Mouse (Mus musculus) intestine, embryonic 15.5 days (tissue): ENCODE results near the gene Cebpa. TPM values are rescaled to one million over a fixed set of nuclear protein-coding genes. Genes with fewer than 3 reads are reported as not detected.

ENCODE experiments used
- ATAC-seq: fragments of 200-750 bp; cut with Nextera tagmentation; 2 replicates; pipeline ENCODE4 v1.8.0; 2017; ENCODE audit warnings: moderate TSS enrichment, moderate library complexity
- H3K27ac ChIP-seq: fragments of 300-500 bp; sonication (generic); 2 replicates; pipeline ENCODE4 v1.5.1; 2015; ENCODE audit warnings: mild to moderate bottlenecking, inconsistent platforms
- H3K27me3 ChIP-seq: fragments of 300-500 bp; sonication (generic); replicated peaks from 2 replicates; pipeline ENCODE4 v1.6.1; 2015; ENCODE audit warnings: inconsistent platforms
- H3K36me3 ChIP-seq: fragments of 300-500 bp; sonication (generic); 2 replicates; pipeline ENCODE4 v1.6.1; 2015; ENCODE audit warnings: inconsistent platforms
- H3K4me1 ChIP-seq: fragments of 300-500 bp; sonication (generic); replicated peaks from 2 replicates; pipeline ENCODE4 v1.6.1; 2015; ENCODE audit warnings: inconsistent platforms
- H3K4me2 ChIP-seq: fragments of 300-500 bp; sonication (generic); replicated peaks from 2 replicates; pipeline ENCODE4 v1.6.1; 2015; ENCODE audit warnings: mild to moderate bottlenecking, inconsistent platforms
- H3K4me3 ChIP-seq: fragments of 300-500 bp; sonication (generic); replicated peaks from 2 replicates; pipeline ENCODE4 v1.5.1; 2015; ENCODE audit warnings: inconsistent platforms
- H3K9ac ChIP-seq: fragments of 300-500 bp; sonication (generic); 2 replicates; pipeline ENCODE4 v1.6.1; 2015; ENCODE audit warnings: inconsistent platforms
- H3K9me3 ChIP-seq: fragments of 300-500 bp; sonication (generic); 2 replicates; pipeline ENCODE4 v1.6.1; 2016; ENCODE audit warnings: inconsistent platforms
- WGBS: fragments of 180-500 bp; shearing (Covaris S2); methylation state at CpG from one replicate; pipeline ENCODE4 v1.1.7; 2015; 5-methylcytosine and 5-hydroxymethylcytosine counted together
- polyA plus RNA-seq: library from polyadenylated mRNA; unstranded; fragments of >200 nt; fragmentation: Nextera tagmentation; extraction: Ambion mirVana; gene quantifications from 2 replicates; pipeline ENCODE4 v1.2.1, GENCODE M21; 2015

The Cebpa gene
- polyA plus RNA-seq, 1 experiment from 2014 or later = 13.9 TPM

DNA sequence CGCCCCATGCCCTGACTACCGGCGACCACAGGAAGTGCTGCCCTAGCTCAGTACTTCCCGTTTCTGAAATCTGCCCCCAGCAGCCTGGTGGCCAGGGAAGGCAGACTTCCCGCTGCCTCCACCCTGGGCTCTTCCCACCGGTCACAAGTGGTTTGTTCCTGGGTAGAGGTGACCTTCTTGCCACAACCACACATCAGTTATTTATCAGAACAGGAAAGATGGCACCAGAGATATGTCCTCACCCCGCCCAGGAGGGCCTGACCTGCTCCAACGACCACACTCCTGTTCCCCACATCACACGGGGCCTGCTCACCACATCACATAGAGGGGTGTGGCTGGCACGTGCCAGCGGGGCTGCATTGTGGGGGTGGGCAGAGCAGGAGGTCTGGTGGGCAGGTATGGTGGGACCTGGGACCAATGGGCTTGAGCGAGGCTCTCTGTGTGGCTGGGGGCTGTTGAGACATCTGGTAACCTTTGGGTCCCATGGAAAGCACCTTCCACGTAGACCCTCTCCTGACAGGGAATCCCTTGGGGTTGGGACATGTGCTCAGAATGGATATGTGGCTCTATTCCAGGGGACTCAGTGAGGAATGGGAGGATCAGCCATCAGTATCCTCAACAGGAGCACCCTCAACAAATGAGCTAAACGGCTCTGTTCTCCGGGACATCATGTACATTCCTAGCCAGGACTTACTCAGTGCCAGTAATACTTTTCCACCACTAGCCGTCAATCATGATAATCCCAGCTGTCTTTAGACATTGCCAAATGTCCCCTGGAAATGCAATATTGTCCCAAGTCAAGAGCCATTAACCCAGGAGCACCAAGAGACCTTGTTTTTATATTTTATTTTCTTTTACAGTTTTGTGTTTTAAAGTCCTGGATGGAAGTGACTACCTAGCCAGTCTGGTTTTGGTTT is 37.7 kb downstream of the Cebpa start:
- Histone ChIP-seq H3K27me3 (no peaks in the 10 kb centered on the region), H3K36me3 (no peaks in the 10 kb centered on the region), H3K4me2 (no peak overlapping the region), H3K9ac (no peak overlapping the region), H3K27ac (no peak overlapping the region), H3K9me3 (no peaks in the 10 kb centered on the region), H3K4me3 (no peak overlapping the region), H3K4me1 (no peaks in the 10 kb centered on the region)
- WGBS = 67% methylated on average over 16 of the region's 16 CpGs
- ATAC-seq = no peak; the same call in 1 of the 2 replicates

DNA sequence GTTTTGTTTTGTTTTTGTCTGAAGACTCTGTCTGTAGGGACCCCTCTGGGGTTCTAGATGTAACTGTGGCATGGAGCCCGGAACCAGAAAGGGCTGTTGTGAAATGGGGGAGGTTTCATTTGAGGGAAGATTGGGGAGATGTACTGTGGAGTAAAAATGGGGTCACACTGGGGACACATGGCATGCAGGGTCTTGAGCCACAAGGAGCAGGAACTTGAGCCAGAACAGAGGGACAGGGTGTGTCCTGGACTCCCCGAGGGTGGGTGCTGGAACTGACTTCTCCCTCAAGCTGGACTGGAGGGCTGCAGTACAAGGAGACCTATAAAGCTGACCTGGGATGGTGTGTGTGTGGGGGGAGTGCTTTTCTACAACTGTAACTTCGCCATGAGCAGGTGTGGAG is 38.4 kb downstream of the Cebpa start:
- Histone ChIP-seq H3K9me3 (no peaks in the 10 kb centered on the region), H3K9ac (no peak overlapping the region), H3K27me3 (no peaks in the 10 kb centered on the region), H3K27ac (no peak overlapping the region), H3K4me3 (no peak overlapping the region), H3K36me3 (no peaks in the 10 kb centered on the region), H3K4me1 (no peaks in the 10 kb centered on the region), H3K4me2 (no peak overlapping the region)
- 71% methylated on average over 3 of the region's 3 CpGs for WGBS
- no peak for ATAC-seq

DNA sequence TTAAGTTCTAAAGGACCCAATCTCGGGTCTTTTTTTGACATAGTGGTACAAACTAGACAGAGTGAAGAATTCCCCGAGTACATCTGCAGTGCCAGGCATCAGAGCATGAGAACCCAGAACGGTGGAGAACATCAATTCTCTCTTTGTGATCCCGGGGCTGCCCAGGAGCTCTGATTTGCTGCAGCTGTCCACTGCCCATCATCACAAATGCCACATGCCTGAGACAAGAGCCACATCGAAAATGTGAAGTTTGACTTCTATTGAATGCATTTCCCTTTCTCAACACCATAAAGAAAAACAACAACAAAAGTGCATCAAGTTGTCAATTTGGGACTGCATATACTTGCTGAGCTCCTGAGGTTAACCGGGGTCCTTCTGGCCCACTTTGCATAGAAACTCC is 43.4 kb downstream of the Cebpa start:
- 82% methylated on average over 6 of the region's 6 CpGs for WGBS
- Histone ChIP-seq H3K9ac (no peak overlapping the region), H3K27ac (no peak overlapping the region), H3K4me3 (no peak overlapping the region), H3K36me3 (no peaks in the 10 kb centered on the region), H3K27me3 (no peaks in the 10 kb centered on the region), H3K4me2 (no peak overlapping the region), H3K4me1 (no peaks in the 10 kb centered on the region), H3K9me3 (no peaks in the 10 kb centered on the region)
- no peak for ATAC-seq

DNA sequence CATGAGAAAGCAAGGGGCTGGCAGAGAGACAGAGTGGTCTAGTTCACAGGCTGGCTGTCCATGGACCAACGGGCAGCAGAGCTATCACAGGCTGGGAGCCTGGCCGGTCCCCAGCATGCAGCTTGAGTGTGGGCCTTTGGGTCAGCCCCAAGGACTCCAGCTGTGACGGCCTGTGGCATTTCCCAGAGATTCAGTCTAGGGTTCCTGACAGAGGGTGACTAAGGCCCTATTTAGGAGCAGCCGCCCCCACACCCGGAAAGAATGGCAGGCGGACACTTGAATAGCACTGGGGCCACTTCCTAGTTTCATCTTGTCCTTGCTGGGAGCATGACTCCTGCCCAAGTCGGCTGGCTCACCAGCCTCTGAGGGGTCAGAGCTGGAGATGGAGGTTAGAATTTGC is 44.5 kb downstream of the Cebpa start:
- no peaks in the 10 kb centered on the region for H3K27me3 ChIP-seq
- no peak overlapping the region for H3K9ac ChIP-seq
- no peak for ATAC-seq
- WGBS = 74% methylated on average over 7 of the region's 7 CpGs
- H3K4me3 ChIP-seq = no peak overlapping the region
- H3K27ac ChIP-seq = no peak overlapping the region
- H3K4me1 ChIP-seq = no peaks in the 10 kb centered on the region
- no peak overlapping the region for H3K4me2 ChIP-seq
- H3K9me3 ChIP-seq = no peaks in the 10 kb centered on the region
- no peaks in the 10 kb centered on the region for H3K36me3 ChIP-seq

DNA sequence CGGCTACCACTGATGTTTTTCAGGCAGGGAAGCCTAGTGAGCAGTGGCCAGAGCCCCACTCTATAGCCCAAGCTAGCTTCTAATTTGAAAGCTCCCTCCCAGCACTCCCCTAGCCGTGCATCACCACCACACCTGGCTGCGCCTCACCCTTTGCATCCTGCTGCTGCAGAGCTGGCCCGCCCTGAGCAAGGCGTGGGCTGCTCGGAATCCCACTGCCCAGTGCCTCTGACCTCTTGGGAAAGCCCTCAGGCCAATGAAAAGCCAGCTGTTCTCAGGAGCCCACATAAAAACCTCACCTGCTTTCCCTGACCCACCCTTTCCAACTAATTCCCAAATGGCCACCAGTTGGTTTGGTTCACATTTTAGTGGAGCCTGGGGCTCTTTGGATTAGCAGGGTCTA is 45.0 kb downstream of the Cebpa start:
- Histone ChIP-seq H3K36me3 (no peaks in the 10 kb centered on the region), H3K9me3 (no peaks in the 10 kb centered on the region), H3K4me3 (no peak overlapping the region), H3K27me3 (no peaks in the 10 kb centered on the region), H3K27ac (no peak overlapping the region), H3K4me1 (no peaks in the 10 kb centered on the region), H3K4me2 (no peak overlapping the region), H3K9ac (no peak overlapping the region)
- no peak for ATAC-seq
- WGBS = 68% methylated on average over 6 of the region's 6 CpGs

DNA sequence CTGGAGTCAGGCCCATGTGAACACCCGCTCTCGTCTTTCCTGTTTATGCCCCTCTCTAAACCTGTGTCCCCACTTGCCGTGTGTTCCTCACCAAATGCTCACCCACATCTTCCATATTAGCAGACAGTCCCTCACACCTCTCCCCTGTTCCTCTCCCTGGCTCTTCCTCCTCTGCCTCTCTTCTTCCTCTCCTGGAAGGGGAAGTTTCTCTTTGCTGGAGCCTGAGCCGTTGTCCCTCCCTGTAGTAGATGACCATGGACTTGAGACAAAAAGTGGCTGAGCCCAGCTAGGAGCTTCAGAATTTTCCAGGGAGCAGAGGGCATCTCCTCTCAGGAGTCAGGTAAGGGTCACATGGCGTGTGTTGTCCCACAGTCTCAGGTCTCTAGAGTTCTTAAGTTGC is 47.9 kb downstream of the Cebpa start:
- no peak overlapping the region for H3K9ac ChIP-seq
- no peaks in the 10 kb centered on the region for H3K9me3 ChIP-seq
- no peak for ATAC-seq
- H3K36me3 ChIP-seq = no peaks in the 10 kb centered on the region
- H3K27me3 ChIP-seq = no peaks in the 10 kb centered on the region; the same call in 1 of the 2 replicates
- H3K27ac ChIP-seq = no peak overlapping the region
- 79% methylated on average over 5 of the region's 5 CpGs for WGBS
- no peak overlapping the region for H3K4me3 ChIP-seq
- H3K4me2 ChIP-seq = no peak overlapping the region
- H3K4me1 ChIP-seq = peaks cover 3% of the 10 kb centered on the region; the same call in 1 of the 2 replicates

DNA sequence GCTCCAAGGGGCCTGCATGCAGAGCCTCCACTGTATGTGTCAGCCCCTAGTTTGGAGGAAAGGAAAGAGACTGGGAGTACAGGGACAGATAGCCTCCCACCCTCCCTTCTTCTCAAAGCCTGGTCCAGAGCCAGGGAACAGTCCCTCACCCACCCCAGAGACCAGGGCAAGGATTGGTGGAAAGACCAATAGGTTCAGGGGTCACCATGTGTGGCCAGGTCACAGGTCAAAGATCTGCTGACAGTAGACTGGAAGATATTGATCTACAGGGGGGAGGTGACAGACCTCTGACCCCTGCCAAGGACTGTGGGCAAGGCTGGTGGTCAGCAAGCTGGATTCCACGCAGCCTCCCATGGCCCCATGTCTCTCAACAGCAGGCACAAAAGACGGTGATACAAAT is 48.8 kb downstream of the Cebpa start:
- no peak overlapping the region for H3K27ac ChIP-seq
- no peaks in the 10 kb centered on the region for H3K36me3 ChIP-seq
- ATAC-seq = no peak
- H3K9ac ChIP-seq = no peak overlapping the region
- H3K4me2 ChIP-seq = no peak overlapping the region
- 67% methylated on average over 2 of the region's 2 CpGs for WGBS
- peaks cover 6% of the 10 kb centered on the region; the same call in 1 of the 2 replicates for H3K4me1 ChIP-seq
- no peaks in the 10 kb centered on the region for H3K9me3 ChIP-seq
- H3K4me3 ChIP-seq = no peak overlapping the region
- H3K27me3 ChIP-seq = no peaks in the 10 kb centered on the region; the same call in 1 of the 2 replicates

DNA sequence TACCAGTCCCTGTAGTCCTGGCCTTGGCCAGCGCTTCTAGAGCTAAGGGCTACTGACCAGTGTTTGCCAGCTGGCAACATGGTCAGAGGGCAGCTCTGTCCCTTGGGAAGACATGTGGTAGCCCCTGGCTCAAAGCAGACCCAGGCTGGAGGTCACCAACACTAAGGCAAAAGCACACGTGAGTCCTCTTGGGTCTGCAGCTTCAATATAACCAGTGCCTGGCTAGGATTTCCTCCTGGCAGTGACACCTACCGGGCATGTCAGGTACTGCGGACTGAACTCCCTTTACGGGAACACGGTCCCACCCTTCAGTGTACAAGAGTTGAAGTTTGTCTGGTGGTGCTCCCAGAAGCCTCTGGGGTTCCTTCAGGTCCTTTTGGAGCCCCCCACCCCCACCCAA is 50.2 kb downstream of the Cebpa start:
- H3K4me2 ChIP-seq = no peak overlapping the region
- no peaks in the 10 kb centered on the region; the same call in 1 of the 2 replicates for H3K27me3 ChIP-seq
- H3K9ac ChIP-seq = no peak overlapping the region
- peaks cover 6% of the 10 kb centered on the region; the same call in 1 of the 2 replicates for H3K4me1 ChIP-seq
- peak; percentile 65 for ATAC-seq
- no peak overlapping the region for H3K4me3 ChIP-seq
- no peaks in the 10 kb centered on the region for H3K9me3 ChIP-seq
- no peak overlapping the region for H3K27ac ChIP-seq
- WGBS = 13% methylated on average over 6 of the region's 6 CpGs
- H3K36me3 ChIP-seq = no peaks in the 10 kb centered on the region

Other genes with a start within 250 kb of the Cebpa start
- 91.4 and 95.6 TPM in 2 replicates for gene Pepd, start 206.9 kb upstream of the Cebpa start, polyA plus RNA-seq
- 44.5 and 45.3 TPM in 2 replicates for gene Cebpg, start 62.7 kb upstream of the Cebpa start, polyA plus RNA-seq
- 1.6 and 1.7 TPM in 2 replicates for gene Slc7a10, start 67.1 kb downstream of the Cebpa start, polyA plus RNA-seq
- gene Lrp3, start 96.2 kb downstream of the Cebpa start, polyA plus RNA-seq = 4.0 and 5.1 TPM in 2 replicates
- gene Gpatch1, start 199.1 kb downstream of the Cebpa start, polyA plus RNA-seq = 14.8 and 14.9 TPM in 2 replicates
- gene Rhpn2, start 214.9 kb downstream of the Cebpa start, polyA plus RNA-seq = 73.2 and 74.7 TPM in 2 replicates